Mouse (Mus musculus): Measurements from ENCODE around the gene Pcmt1. TPM values are rescaled to one million over a fixed set of nuclear protein-coding genes. Genes with fewer than 3 reads are reported as not detected.
"Not testable (repeated sequence)": the region's sequence is repeated elsewhere in the genome, so short reads cannot be mapped to it uniquely, and the experiment has no call there.

Pcmt1 gene
- total and polyA plus RNA-seq, 2 experiments: 23.6 to 30.2 TPM

GRCm38 (mm10) chr10:7623861-7624518 is 56.9 kb downstream of the Pcmt1 start:
- H3K36me3 ChIP-seq (ENCODE audit: control insufficient read depth, insufficient read depth, low read length): peaks cover 2% of the 10 kb centered on the region
- H3K79me2 ChIP-seq (ENCODE audit: control insufficient read depth, insufficient read depth, low read length): no peaks in the 10 kb centered on the region
- TF ChIP-seq CTCF (IDR thresholded peaks at IDR 0.05; ENCODE audit: low read depth, low read length) (no peak), POLR2A (IDR thresholded peaks at IDR 0.05; ENCODE audit: extremely low read depth, insufficient read depth, low read length) (no peak)
- 78% methylated on average over 3 of the region's 3 CpGs for WGBS
- no peaks in the 10 kb centered on the region for H3K4me1 ChIP-seq (ENCODE audit: control insufficient read depth, insufficient read depth, low read length)
- no peak overlapping the region for H3K4me3 ChIP-seq (ENCODE audit: insufficient read depth, low read depth, low read length)
- no peak overlapping the region for H3K9ac ChIP-seq (ENCODE audit: low read depth, low read length)
- DNase-seq (ENCODE audit: extremely low read depth, low read depth, low spot score): no peak
- no peaks in the 10 kb centered on the region for H3K27me3 ChIP-seq (ENCODE audit: control insufficient read depth, insufficient read depth, low read length)
- H3K27ac ChIP-seq (replicated peaks; ENCODE audit: insufficient read depth, low read depth, low read length): no peak overlapping the region

GRCm38 (mm10) chr10:7622378-7622777 is 58.6 kb downstream of the Pcmt1 start:
- 79% methylated on average over 3 of the region's 3 CpGs for WGBS
- H3K36me3 ChIP-seq (ENCODE audit: control insufficient read depth, insufficient read depth, low read length): peaks cover 2% of the 10 kb centered on the region
- no peaks in the 10 kb centered on the region for H3K27me3 ChIP-seq (ENCODE audit: control insufficient read depth, insufficient read depth, low read length)
- DNase-seq (ENCODE audit: extremely low read depth, low read depth, low spot score): no peak
- H3K79me2 ChIP-seq (ENCODE audit: control insufficient read depth, insufficient read depth, low read length): no peaks in the 10 kb centered on the region
- no peaks in the 10 kb centered on the region for H3K4me1 ChIP-seq (ENCODE audit: control insufficient read depth, insufficient read depth, low read length)
- no peak for TF ChIP-seq POLR2A (IDR thresholded peaks at IDR 0.05; ENCODE audit: extremely low read depth, insufficient read depth, low read length)
- no peak for TF ChIP-seq CTCF (IDR thresholded peaks at IDR 0.05; ENCODE audit: low read depth, low read length)
- H3K27ac ChIP-seq (replicated peaks; ENCODE audit: insufficient read depth, low read depth, low read length): no peak overlapping the region
- H3K9ac ChIP-seq (ENCODE audit: low read depth, low read length): no peak overlapping the region
- H3K4me3 ChIP-seq (ENCODE audit: insufficient read depth, low read depth, low read length): no peak overlapping the region

- H3K27me3 ChIP-seq (ENCODE audit: control insufficient read depth, insufficient read depth, low read length): no peaks in the 10 kb centered on the region
- H3K79me2 ChIP-seq (ENCODE audit: control insufficient read depth, insufficient read depth, low read length): no peaks in the 10 kb centered on the region
- H3K4me1 ChIP-seq (ENCODE audit: control insufficient read depth, insufficient read depth, low read length): no peaks in the 10 kb centered on the region
- 87% methylated on average over 5 of the region's 5 CpGs for WGBS
- no peak for TF ChIP-seq CTCF (IDR thresholded peaks at IDR 0.05; ENCODE audit: low read depth, low read length)
- TF ChIP-seq POLR2A (IDR thresholded peaks at IDR 0.05; ENCODE audit: extremely low read depth, insufficient read depth, low read length): no peak
- H3K27ac ChIP-seq (replicated peaks; ENCODE audit: insufficient read depth, low read depth, low read length): no peak overlapping the region
- H3K36me3 ChIP-seq (ENCODE audit: control insufficient read depth, insufficient read depth, low read length): no peaks in the 10 kb centered on the region
- no peak for DNase-seq (ENCODE audit: extremely low read depth, low read depth, low spot score)
- H3K4me3 ChIP-seq (ENCODE audit: insufficient read depth, low read depth, low read length): no peak overlapping the region
- H3K9ac ChIP-seq (ENCODE audit: low read depth, low read length): no peak overlapping the region
Measured at GRCm38 (mm10) chr10:7620723-7621122, 60.2 kb downstream of the Pcmt1 start.

- DNase-seq (ENCODE audit: extremely low read depth, low read depth, low spot score): no peak
- Histone ChIP-seq H3K27ac (replicated peaks; ENCODE audit: insufficient read depth, low read depth, low read length) (no peak overlapping the region), H3K36me3 (ENCODE audit: control insufficient read depth, insufficient read depth, low read length) (no peaks in the 10 kb centered on the region), H3K4me3 (ENCODE audit: insufficient read depth, low read depth, low read length) (no peak overlapping the region), H3K9ac (ENCODE audit: low read depth, low read length) (no peak overlapping the region), H3K79me2 (ENCODE audit: control insufficient read depth, insufficient read depth, low read length) (no peaks in the 10 kb centered on the region), H3K27me3 (ENCODE audit: control insufficient read depth, insufficient read depth, low read length) (no peaks in the 10 kb centered on the region), H3K4me1 (ENCODE audit: control insufficient read depth, insufficient read depth, low read length) (no peaks in the 10 kb centered on the region)
- no peak for TF ChIP-seq POLR2A (IDR thresholded peaks at IDR 0.05; ENCODE audit: extremely low read depth, insufficient read depth, low read length)
- no peak for TF ChIP-seq CTCF (IDR thresholded peaks at IDR 0.05; ENCODE audit: low read depth, low read length)
- WGBS: 100% methylated on average over 5 of the region's 5 CpGs
Measured at GRCm38 (mm10) chr10:7619821-7620241, 61.1 kb downstream of the Pcmt1 start.

- H3K36me3 ChIP-seq (ENCODE audit: control insufficient read depth, insufficient read depth, low read length); H3K4me3 ChIP-seq (ENCODE audit: insufficient read depth, low read depth, low read length); H3K27me3 ChIP-seq (ENCODE audit: control insufficient read depth, insufficient read depth, low read length); H3K27ac ChIP-seq (replicated peaks; ENCODE audit: insufficient read depth, low read depth, low read length); H3K9ac ChIP-seq (ENCODE audit: low read depth, low read length); H3K4me1 ChIP-seq (ENCODE audit: control insufficient read depth, insufficient read depth, low read length); H3K79me2 ChIP-seq (ENCODE audit: control insufficient read depth, insufficient read depth, low read length); DNase-seq (ENCODE audit: extremely low read depth, low read depth, low spot score): not testable (repeated sequence)
- WGBS: 66% methylated on average over 3 of the region's 3 CpGs
Measured at GRCm38 (mm10) chr10:7617556-7617955, 63.4 kb downstream of the Pcmt1 start.

- H3K4me3 ChIP-seq (ENCODE audit: insufficient read depth, low read depth, low read length); H3K27ac ChIP-seq (replicated peaks; ENCODE audit: insufficient read depth, low read depth, low read length); H3K4me1 ChIP-seq (ENCODE audit: control insufficient read depth, insufficient read depth, low read length); DNase-seq (ENCODE audit: extremely low read depth, low read depth, low spot score); H3K27me3 ChIP-seq (ENCODE audit: control insufficient read depth, insufficient read depth, low read length); H3K36me3 ChIP-seq (ENCODE audit: control insufficient read depth, insufficient read depth, low read length); H3K79me2 ChIP-seq (ENCODE audit: control insufficient read depth, insufficient read depth, low read length); H3K9ac ChIP-seq (ENCODE audit: low read depth, low read length): not testable (repeated sequence)
- 91% methylated on average over 11 of the region's 11 CpGs for WGBS
Measured at GRCm38 (mm10) chr10:7617146-7617545, 63.8 kb downstream of the Pcmt1 start.

Data from liver, adult 2 months (tissue).